Mouse (Mus musculus): ENCODE results near the gene Pax5. TPM values are rescaled to one million over a fixed set of nuclear protein-coding genes. Genes with fewer than 3 reads are reported as not detected.

Gene Pax5
- polyA plus RNA-seq, 1 experiment from 2014 or later = 0.34 TPM

DNA sequence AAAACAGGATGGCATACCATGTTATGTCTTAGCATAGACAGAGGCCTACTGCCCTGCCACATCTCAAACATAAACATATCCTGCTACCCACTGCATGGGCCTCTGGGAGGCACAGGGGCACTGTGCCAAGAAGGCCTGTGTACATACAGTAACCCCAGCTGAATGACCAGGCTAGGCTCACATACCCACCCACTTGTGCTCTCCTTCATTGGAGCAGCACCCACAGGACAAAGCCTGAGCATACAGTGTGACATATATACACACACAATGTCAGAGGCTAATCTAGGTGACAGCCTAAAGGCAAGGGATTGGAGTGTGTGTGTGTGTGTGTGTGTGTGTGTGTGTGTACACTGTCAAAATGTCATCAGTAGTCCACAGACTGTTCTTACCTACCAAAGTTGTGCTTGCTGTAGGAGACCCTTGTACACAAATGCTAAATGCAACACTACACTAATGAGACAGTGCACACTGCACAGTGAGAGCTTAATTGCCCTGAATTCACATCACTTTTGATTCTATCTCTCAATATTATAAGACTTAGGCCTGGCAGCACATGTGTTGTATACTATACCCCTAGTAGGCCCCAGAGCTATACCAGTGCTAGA lies 1.1 kb downstream of the Pax5 start:
- no peaks in the 10 kb centered on the region for H3K36me3 ChIP-seq (ENCODE audit: control insufficient read depth, insufficient read depth)
- no peak overlapping the region for H3K4me2 ChIP-seq (ENCODE audit: low read depth, low read length)
- no peak overlapping the region for H3K4me3 ChIP-seq (ENCODE audit: low read length)
- peaks cover 6% of the 10 kb centered on the region for H3K4me1 ChIP-seq (ENCODE audit: control insufficient read depth, insufficient read depth, low read length)
- H3K9me3 ChIP-seq (replicated peaks; ENCODE audit: control insufficient read depth, low read length) = no peaks in the 10 kb centered on the region
- peaks cover 92% of the 10 kb centered on the region for H3K27me3 ChIP-seq (ENCODE audit: control insufficient read depth, insufficient read depth, low read length)
- H3K9ac ChIP-seq (ENCODE audit: low read length) = no peak overlapping the region
- no peak overlapping the region for H3K27ac ChIP-seq (ENCODE audit: low read length)
- no peak for ATAC-seq (replicated peaks; ENCODE audit: extremely low read depth, insufficient read depth, low FRiP score)

DNA sequence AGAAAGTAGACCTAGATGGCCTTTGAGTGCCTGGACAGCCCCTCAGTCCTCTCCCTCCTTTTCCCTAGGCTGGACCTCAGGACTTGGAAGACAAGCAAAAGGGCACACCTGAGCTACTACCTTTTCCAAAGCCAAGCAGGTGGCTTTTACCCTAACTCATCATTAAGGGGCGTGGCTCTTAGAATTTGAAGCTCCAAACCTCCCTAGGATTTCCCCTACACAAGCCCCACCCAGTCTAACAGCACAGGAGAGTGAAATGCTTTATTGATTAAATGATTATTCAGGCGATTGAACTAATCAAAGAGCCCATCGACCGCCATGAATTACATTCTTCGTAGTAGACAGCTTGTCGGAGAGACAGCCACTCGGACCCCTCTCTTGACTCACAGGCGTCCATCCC lies 2.0 kb downstream of the Pax5 start:
- peaks cover 92% of the 10 kb centered on the region for H3K27me3 ChIP-seq (ENCODE audit: control insufficient read depth, insufficient read depth, low read length)
- no peak overlapping the region for H3K9ac ChIP-seq (ENCODE audit: low read length)
- no peak overlapping the region for H3K27ac ChIP-seq (ENCODE audit: low read length)
- no peak for ATAC-seq (replicated peaks; ENCODE audit: extremely low read depth, insufficient read depth, low FRiP score)
- H3K4me3 ChIP-seq (ENCODE audit: low read length) = no peak overlapping the region
- peaks cover 15% of the 10 kb centered on the region for H3K4me1 ChIP-seq (ENCODE audit: control insufficient read depth, insufficient read depth, low read length)
- no peaks in the 10 kb centered on the region for H3K36me3 ChIP-seq (ENCODE audit: control insufficient read depth, insufficient read depth)
- no peaks in the 10 kb centered on the region for H3K9me3 ChIP-seq (replicated peaks; ENCODE audit: control insufficient read depth, low read length)
- H3K4me2 ChIP-seq (ENCODE audit: low read depth, low read length) = no peak overlapping the region
- WGBS = 49% methylated on average over 8 of the region's 8 CpGs

DNA sequence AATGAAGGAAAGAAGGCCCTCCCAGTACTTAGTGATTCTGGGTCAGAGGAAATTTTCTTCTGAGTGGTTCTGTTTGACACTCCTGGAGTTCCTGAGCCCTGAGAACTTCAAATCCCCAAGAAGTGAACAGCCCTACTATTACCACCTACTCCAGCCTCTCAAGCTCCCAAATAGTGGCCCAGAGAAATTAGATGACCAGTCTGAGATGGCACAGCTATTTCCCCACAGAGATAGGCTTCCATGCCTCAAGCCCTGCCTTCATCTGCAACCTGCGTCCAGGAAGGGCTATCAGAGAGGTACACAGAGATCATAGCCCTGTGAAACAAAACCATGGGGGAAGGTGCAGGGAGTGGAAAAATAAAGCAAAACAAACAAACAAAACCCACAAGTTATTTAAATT lies 3.4 kb downstream of the Pax5 start:
- Histone ChIP-seq H3K27ac (ENCODE audit: low read length) (no peak overlapping the region), H3K4me3 (ENCODE audit: low read length) (no peak overlapping the region), H3K9ac (ENCODE audit: low read length) (no peak overlapping the region), H3K27me3 (ENCODE audit: control insufficient read depth, insufficient read depth, low read length) (peaks cover 92% of the 10 kb centered on the region), H3K36me3 (ENCODE audit: control insufficient read depth, insufficient read depth) (no peaks in the 10 kb centered on the region), H3K9me3 (replicated peaks; ENCODE audit: control insufficient read depth, low read length) (no peaks in the 10 kb centered on the region), H3K4me2 (ENCODE audit: low read depth, low read length) (no peak overlapping the region), H3K4me1 (ENCODE audit: control insufficient read depth, insufficient read depth, low read length) (peaks cover 13% of the 10 kb centered on the region)
- no peak for ATAC-seq (replicated peaks; ENCODE audit: extremely low read depth, insufficient read depth, low FRiP score)
- 28% methylated on average over 1 of the region's 1 CpGs for WGBS

DNA sequence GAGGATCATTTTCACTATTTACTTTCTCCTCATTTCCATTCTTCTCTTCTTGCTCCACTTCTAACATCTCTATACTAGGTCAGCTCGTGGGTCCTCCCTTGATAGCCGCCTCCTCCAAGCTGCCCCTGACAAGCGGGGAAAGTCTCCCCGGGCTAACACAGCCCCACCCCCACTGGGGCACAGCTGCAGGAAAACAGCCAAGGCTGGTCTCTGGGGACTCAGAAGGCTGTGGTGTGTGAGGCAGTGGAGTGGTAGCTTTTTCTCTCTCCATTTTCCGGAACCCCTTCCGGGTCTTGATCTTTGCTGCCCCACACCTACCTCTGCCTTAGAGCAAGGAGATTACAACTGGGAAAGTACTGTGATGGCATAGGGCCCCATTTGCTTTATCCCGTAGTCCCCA lies 4.3 kb downstream of the Pax5 start:
- no peaks in the 10 kb centered on the region for H3K9me3 ChIP-seq (replicated peaks; ENCODE audit: control insufficient read depth, low read length)
- 5% methylated on average over 7 of the region's 7 CpGs for WGBS
- no peak overlapping the region for H3K9ac ChIP-seq (ENCODE audit: low read length)
- no peak overlapping the region for H3K4me2 ChIP-seq (ENCODE audit: low read depth, low read length)
- H3K27me3 ChIP-seq (ENCODE audit: control insufficient read depth, insufficient read depth, low read length) = peaks cover 93% of the 10 kb centered on the region
- H3K4me3 ChIP-seq (ENCODE audit: low read length) = no peak overlapping the region
- peaks cover 12% of the 10 kb centered on the region for H3K4me1 ChIP-seq (ENCODE audit: control insufficient read depth, insufficient read depth, low read length)
- no peaks in the 10 kb centered on the region for H3K36me3 ChIP-seq (ENCODE audit: control insufficient read depth, insufficient read depth)
- no peak for ATAC-seq (replicated peaks; ENCODE audit: extremely low read depth, insufficient read depth, low FRiP score)
- no peak overlapping the region for H3K27ac ChIP-seq (ENCODE audit: low read length)

DNA sequence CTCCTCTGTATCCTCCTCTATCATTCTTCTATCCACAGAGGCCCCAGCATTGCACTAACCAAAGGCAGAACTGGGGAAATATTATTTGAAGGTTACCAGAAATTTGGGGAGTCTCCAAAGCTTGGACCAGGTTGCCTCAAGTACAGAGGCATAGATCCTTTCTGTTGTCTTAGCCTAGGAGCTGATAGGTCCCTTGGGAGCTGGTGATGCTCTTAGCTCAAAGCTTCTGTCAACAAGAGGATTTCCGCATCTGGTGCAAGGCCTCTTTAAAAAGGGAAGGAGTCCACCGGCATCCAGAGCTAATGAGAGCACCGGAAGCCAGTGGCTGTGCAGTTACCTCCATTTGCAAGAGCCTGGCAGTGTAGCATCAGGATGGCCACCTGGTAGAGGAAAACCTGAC lies 5.1 kb downstream of the Pax5 start:
- no peak overlapping the region for H3K4me2 ChIP-seq (ENCODE audit: low read depth, low read length)
- 5% methylated on average over 3 of the region's 3 CpGs for WGBS
- no peak for ATAC-seq (replicated peaks; ENCODE audit: extremely low read depth, insufficient read depth, low FRiP score)

DNA sequence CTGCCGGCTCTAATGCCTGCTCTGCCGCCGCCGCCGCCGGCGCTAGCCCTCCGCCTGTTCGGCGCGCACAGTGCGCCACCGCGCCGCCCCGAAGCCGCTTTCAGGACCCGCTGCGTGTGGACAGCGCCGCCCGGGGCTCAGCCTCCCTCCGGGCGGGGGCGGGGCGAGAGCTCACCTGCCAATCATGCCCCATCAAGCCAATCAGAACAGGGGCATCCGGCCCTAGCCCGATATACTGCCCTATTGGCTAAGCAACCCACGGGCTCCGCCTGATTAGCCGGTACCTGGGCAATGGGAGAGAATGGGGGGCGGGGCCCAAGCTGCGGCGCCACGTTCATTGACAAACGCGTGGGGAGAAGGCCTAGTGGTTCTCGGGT lies 5.9 kb downstream of the Pax5 start:
- no peaks in the 10 kb centered on the region for H3K36me3 ChIP-seq (ENCODE audit: control insufficient read depth, insufficient read depth)
- 0% methylated on average over 38 of the region's 38 CpGs for WGBS
- peak; percentile 97 for ATAC-seq (replicated peaks; ENCODE audit: extremely low read depth, insufficient read depth, low FRiP score)
- no peaks in the 10 kb centered on the region for H3K9me3 ChIP-seq (replicated peaks; ENCODE audit: control insufficient read depth, low read length)
- H3K4me2 ChIP-seq (ENCODE audit: low read depth, low read length) = peak overlapping the region; percentile 77
- no peak overlapping the region for H3K27ac ChIP-seq (ENCODE audit: low read length)
- H3K9ac ChIP-seq (ENCODE audit: low read length) = no peak overlapping the region
- H3K27me3 ChIP-seq (ENCODE audit: control insufficient read depth, insufficient read depth, low read length) = peaks cover 96% of the 10 kb centered on the region
- peak overlapping the region; percentile 53 for H3K4me3 ChIP-seq (ENCODE audit: low read length)
- H3K4me1 ChIP-seq (ENCODE audit: control insufficient read depth, insufficient read depth, low read length) = peaks cover 12% of the 10 kb centered on the region

More for the DNA sequence above, 5.1 kb downstream of the Pax5 start:
- Histone ChIP-seq H3K4me3 (ENCODE audit: low read length) (no peak overlapping the region), H3K9ac (ENCODE audit: low read length) (no peak overlapping the region), H3K4me1 (ENCODE audit: control insufficient read depth, insufficient read depth, low read length) (peaks cover 12% of the 10 kb centered on the region), H3K36me3 (ENCODE audit: control insufficient read depth, insufficient read depth) (no peaks in the 10 kb centered on the region), H3K27me3 (ENCODE audit: control insufficient read depth, insufficient read depth, low read length) (peaks cover 96% of the 10 kb centered on the region), H3K9me3 (replicated peaks; ENCODE audit: control insufficient read depth, low read length) (no peaks in the 10 kb centered on the region), H3K27ac (ENCODE audit: low read length) (no peak overlapping the region)

DNA sequence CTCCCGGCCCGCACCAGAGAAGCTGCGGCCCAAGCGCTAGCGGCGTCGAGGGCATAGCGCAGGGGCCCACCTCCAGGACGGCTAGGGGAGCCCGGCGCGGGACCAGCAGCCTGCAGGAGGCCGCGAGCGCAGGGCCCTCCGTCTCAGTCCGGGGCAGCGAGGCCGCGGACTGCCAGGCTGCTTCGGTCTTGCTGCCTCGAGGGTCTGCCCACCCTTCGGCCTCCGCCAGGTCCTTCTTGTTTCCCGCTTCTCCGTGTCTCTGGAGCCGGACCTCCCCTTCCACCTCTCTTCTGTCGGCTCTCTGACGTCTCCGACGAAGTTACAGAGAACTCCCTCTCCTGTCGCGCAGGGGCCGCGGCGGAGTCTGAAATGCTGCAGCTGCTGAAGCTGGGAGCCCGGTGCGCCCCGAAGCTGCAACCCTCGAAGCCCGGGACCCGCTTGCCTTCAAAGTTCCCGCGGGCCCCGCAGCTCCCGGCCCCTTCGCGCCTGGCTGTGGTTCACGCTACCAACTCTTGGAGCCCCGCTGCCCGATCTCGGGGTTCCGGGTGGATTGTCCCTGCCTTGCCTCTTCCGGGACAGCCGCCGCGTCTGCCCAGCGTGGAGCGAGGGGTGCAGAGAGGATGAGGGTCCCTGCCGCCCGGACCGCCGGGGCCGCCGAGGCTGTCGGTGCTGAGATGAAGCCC lies 6.5 kb downstream of the Pax5 start:
- no peak overlapping the region for H3K9ac ChIP-seq (ENCODE audit: low read length)
- no peak overlapping the region for H3K27ac ChIP-seq (ENCODE audit: low read length)
- peaks cover 12% of the 10 kb centered on the region for H3K4me1 ChIP-seq (ENCODE audit: control insufficient read depth, insufficient read depth, low read length)
- peaks cover 94% of the 10 kb centered on the region for H3K27me3 ChIP-seq (ENCODE audit: control insufficient read depth, insufficient read depth, low read length)
- no peaks in the 10 kb centered on the region for H3K36me3 ChIP-seq (ENCODE audit: control insufficient read depth, insufficient read depth)
- H3K4me2 ChIP-seq (ENCODE audit: low read depth, low read length) = peak overlapping the region; percentile 77
- no peaks in the 10 kb centered on the region for H3K9me3 ChIP-seq (replicated peaks; ENCODE audit: control insufficient read depth, low read length)
- 1% methylated on average over 66 of the region's 66 CpGs for WGBS
- no peak; the same call in 1 of the 2 replicates for ATAC-seq (replicated peaks; ENCODE audit: extremely low read depth, insufficient read depth, low FRiP score)
- peak overlapping the region; percentile 53 for H3K4me3 ChIP-seq (ENCODE audit: low read length)

DNA sequence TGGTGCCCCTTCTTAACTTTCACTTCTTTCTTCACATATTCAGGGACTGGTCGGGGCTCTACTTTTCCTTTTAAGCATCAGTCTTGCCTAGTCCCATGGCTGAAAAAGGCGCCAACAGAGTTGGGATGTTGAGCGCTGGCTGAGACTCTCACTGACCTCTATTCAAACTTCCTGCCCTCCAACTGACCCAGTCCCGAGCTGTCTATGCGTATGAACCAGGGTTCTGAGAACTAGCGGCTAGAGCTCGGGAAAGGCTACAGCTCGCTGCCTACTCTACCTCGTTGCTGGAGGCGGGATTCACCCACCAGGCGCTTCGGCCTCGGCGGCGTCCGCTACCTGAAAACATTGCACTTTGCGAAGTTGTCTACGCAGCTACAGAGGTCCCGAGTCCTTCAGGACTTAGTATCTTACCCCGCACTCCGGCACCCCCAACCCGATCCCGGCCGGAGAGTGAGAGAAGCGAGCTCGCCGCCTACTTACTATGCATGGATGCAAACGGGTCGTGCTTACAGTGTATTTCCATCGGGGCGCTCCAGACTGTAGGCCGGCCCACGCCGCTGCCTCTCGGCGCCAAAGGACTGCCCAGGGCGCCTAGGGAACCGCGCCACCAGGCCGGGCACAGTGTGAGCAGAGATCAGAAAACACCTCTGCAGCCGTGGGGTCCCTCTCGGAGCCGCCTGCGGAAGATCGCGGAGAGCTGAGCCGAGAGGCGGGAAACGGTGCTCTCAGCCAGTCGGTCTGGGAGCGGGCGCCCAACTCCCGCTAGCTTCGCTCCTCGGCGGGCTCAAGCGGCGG lies 7.2 kb downstream of the Pax5 start:
- WGBS = under 1% methylated on average over 58 of the region's 58 CpGs
- no peak for ATAC-seq (replicated peaks; ENCODE audit: extremely low read depth, insufficient read depth, low FRiP score)
- Histone ChIP-seq H3K4me3 (ENCODE audit: low read length) (peak overlapping the region; percentile 53), H3K36me3 (ENCODE audit: control insufficient read depth, insufficient read depth) (no peaks in the 10 kb centered on the region), H3K4me1 (ENCODE audit: control insufficient read depth, insufficient read depth, low read length) (peaks cover 12% of the 10 kb centered on the region), H3K27me3 (ENCODE audit: control insufficient read depth, insufficient read depth, low read length) (peaks cover 91% of the 10 kb centered on the region), H3K4me2 (ENCODE audit: low read depth, low read length) (peak overlapping the region; percentile 77), H3K9ac (ENCODE audit: low read length) (no peak overlapping the region), H3K27ac (ENCODE audit: low read length) (no peak overlapping the region), H3K9me3 (replicated peaks; ENCODE audit: control insufficient read depth, low read length) (no peaks in the 10 kb centered on the region)

DNA sequence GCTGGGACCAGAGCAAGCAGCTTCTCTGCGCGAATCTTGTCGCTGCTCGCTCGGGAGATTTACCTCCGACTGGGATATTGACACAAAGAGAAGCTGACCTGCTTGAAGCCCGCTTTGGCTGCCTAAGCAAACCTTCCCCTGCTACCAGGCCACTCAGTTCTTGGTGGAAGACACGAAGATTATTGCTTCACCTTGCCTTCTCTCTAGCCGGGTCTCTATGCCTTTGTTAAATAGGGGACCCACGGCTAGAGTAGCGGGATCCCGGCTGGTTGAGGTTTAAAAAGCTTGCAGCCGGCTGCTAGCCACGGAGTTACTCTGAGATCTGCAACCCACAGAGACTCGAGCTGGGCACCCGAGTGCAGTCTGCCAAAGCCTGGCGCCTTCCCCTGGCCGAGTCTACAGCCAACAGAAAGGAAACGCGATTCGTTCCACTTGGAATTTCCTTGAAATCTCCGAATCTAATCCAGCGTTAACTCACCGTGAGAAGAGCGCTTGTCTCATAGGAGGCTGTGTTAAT lies 8.2 kb downstream of the Pax5 start:
- no peak overlapping the region for H3K9ac ChIP-seq (ENCODE audit: low read length)
- H3K4me2 ChIP-seq (ENCODE audit: low read depth, low read length) = no peak overlapping the region
- no peak overlapping the region for H3K4me3 ChIP-seq (ENCODE audit: low read length)
- WGBS = 3% methylated on average over 25 of the region's 25 CpGs
- no peaks in the 10 kb centered on the region for H3K9me3 ChIP-seq (replicated peaks; ENCODE audit: control insufficient read depth, low read length)
- no peak overlapping the region for H3K27ac ChIP-seq (ENCODE audit: low read length)
- ATAC-seq (replicated peaks; ENCODE audit: extremely low read depth, insufficient read depth, low FRiP score) = no peak
- no peaks in the 10 kb centered on the region for H3K36me3 ChIP-seq (ENCODE audit: control insufficient read depth, insufficient read depth)
- peaks cover 87% of the 10 kb centered on the region for H3K27me3 ChIP-seq (ENCODE audit: control insufficient read depth, insufficient read depth, low read length)
- H3K4me1 ChIP-seq (ENCODE audit: control insufficient read depth, insufficient read depth, low read length) = peaks cover 12% of the 10 kb centered on the region
